Mouse (Mus musculus): ENCODE results near the gene Camk1g. TPM values are rescaled to one million over a fixed set of nuclear protein-coding genes. Genes with fewer than 3 reads are reported as not detected.
A peak's percentile ranks its signal among the peaks of the same experiment; 100 is the strongest.

Camk1g gene
- total and polyA plus RNA-seq, 2 experiments = not detected

- 33% methylated on average over 10 of the region's 10 CpGs for WGBS
- no peak overlapping the region for H3K4me3 ChIP-seq (ENCODE audit: insufficient read depth, low read depth, low read length)
- no peaks in the 10 kb centered on the region for H3K27me3 ChIP-seq (ENCODE audit: control insufficient read depth, insufficient read depth, low read length)
- no peaks in the 10 kb centered on the region for H3K36me3 ChIP-seq (ENCODE audit: control insufficient read depth, insufficient read depth, low read length)
- H3K79me2 ChIP-seq (ENCODE audit: control insufficient read depth, insufficient read depth, low read length) = no peaks in the 10 kb centered on the region
- peak; percentile 74 for DNase-seq (ENCODE audit: extremely low read depth, low read depth, low spot score)
- H3K27ac ChIP-seq (replicated peaks; ENCODE audit: insufficient read depth, low read depth, low read length) = no peak overlapping the region
- H3K4me1 ChIP-seq (ENCODE audit: control insufficient read depth, insufficient read depth, low read length) = peaks cover 18% of the 10 kb centered on the region
- no peak overlapping the region for H3K9ac ChIP-seq (ENCODE audit: low read depth, low read length)
- TF ChIP-seq CTCF (IDR thresholded peaks at IDR 0.05; ENCODE audit: low read depth, low read length) = peak; percentile 92
- no peak for TF ChIP-seq POLR2A (IDR thresholded peaks at IDR 0.05; ENCODE audit: extremely low read depth, insufficient read depth, low read length)
Observed at GRCm38 (mm10) chr1:193330172-193330571, 39.9 kb downstream of the Camk1g start.

GRCm38 (mm10) chr1:193329557-193329956, 40.5 kb downstream of the Camk1g start:
- Histone ChIP-seq H3K9ac (ENCODE audit: low read depth, low read length) (no peak overlapping the region), H3K79me2 (ENCODE audit: control insufficient read depth, insufficient read depth, low read length) (no peaks in the 10 kb centered on the region), H3K36me3 (ENCODE audit: control insufficient read depth, insufficient read depth, low read length) (no peaks in the 10 kb centered on the region), H3K4me1 (ENCODE audit: control insufficient read depth, insufficient read depth, low read length) (peaks cover 19% of the 10 kb centered on the region), H3K27ac (replicated peaks; ENCODE audit: insufficient read depth, low read depth, low read length) (no peak overlapping the region), H3K4me3 (ENCODE audit: insufficient read depth, low read depth, low read length) (no peak overlapping the region), H3K27me3 (ENCODE audit: control insufficient read depth, insufficient read depth, low read length) (no peaks in the 10 kb centered on the region)
- WGBS = 85% methylated on average over 9 of the region's 9 CpGs
- no peak for DNase-seq (ENCODE audit: extremely low read depth, low read depth, low spot score)
- TF ChIP-seq POLR2A (IDR thresholded peaks at IDR 0.05; ENCODE audit: extremely low read depth, insufficient read depth, low read length) (no peak), CTCF (IDR thresholded peaks at IDR 0.05; ENCODE audit: low read depth, low read length) (no peak)

GRCm38 (mm10) chr1:193327686-193328085, 42.4 kb downstream of the Camk1g start:
- no peak overlapping the region for H3K4me3 ChIP-seq (ENCODE audit: insufficient read depth, low read depth, low read length)
- peaks cover 19% of the 10 kb centered on the region for H3K4me1 ChIP-seq (ENCODE audit: control insufficient read depth, insufficient read depth, low read length)
- TF ChIP-seq POLR2A (IDR thresholded peaks at IDR 0.05; ENCODE audit: extremely low read depth, insufficient read depth, low read length) (no peak), CTCF (IDR thresholded peaks at IDR 0.05; ENCODE audit: low read depth, low read length) (peak; percentile 49; the same call in 1 of the 2 replicates)
- no peaks in the 10 kb centered on the region for H3K27me3 ChIP-seq (ENCODE audit: control insufficient read depth, insufficient read depth, low read length)
- peak; percentile 92 for DNase-seq (ENCODE audit: extremely low read depth, low read depth, low spot score)
- WGBS = 17% methylated on average over 5 of the region's 5 CpGs
- H3K9ac ChIP-seq (ENCODE audit: low read depth, low read length) = peak overlapping the region; percentile 49
- peak overlapping the region; percentile 97 for H3K27ac ChIP-seq (replicated peaks; ENCODE audit: insufficient read depth, low read depth, low read length)
- no peaks in the 10 kb centered on the region for H3K79me2 ChIP-seq (ENCODE audit: control insufficient read depth, insufficient read depth, low read length)
- no peaks in the 10 kb centered on the region for H3K36me3 ChIP-seq (ENCODE audit: control insufficient read depth, insufficient read depth, low read length)

DNA sequence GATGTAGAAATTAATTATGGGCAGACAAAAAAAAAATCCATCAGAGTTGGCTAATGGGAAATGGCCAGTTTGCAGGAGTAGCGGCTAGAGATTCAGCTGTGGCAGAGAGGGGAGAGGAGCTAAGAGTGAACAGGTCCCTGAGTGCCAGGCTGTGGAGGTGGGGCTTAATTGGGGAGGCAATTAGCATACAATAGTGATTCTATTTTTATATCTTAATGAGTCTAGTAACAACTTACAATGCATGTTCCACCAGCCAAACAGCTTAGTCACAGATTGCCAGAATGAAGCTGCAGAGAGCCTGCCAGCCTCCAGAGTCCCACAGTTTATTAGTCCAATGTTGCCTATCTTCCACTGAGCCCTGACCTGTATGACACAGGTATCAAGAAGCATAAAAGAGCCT, 42.9 kb downstream of the Camk1g start:
- WGBS = 19% methylated on average over 1 of the region's 1 CpGs
- no peaks in the 10 kb centered on the region for H3K27me3 ChIP-seq (ENCODE audit: control insufficient read depth, insufficient read depth, low read length)
- peaks cover 19% of the 10 kb centered on the region for H3K4me1 ChIP-seq (ENCODE audit: control insufficient read depth, insufficient read depth, low read length)
- H3K9ac ChIP-seq (ENCODE audit: low read depth, low read length) = peak overlapping the region; percentile 49
- TF ChIP-seq CTCF (IDR thresholded peaks at IDR 0.05; ENCODE audit: low read depth, low read length) (no peak), POLR2A (IDR thresholded peaks at IDR 0.05; ENCODE audit: extremely low read depth, insufficient read depth, low read length) (no peak)
- no peak overlapping the region for H3K4me3 ChIP-seq (ENCODE audit: insufficient read depth, low read depth, low read length)
- no peaks in the 10 kb centered on the region for H3K79me2 ChIP-seq (ENCODE audit: control insufficient read depth, insufficient read depth, low read length)
- H3K27ac ChIP-seq (replicated peaks; ENCODE audit: insufficient read depth, low read depth, low read length) = peak overlapping the region; percentile 97
- no peak for DNase-seq (ENCODE audit: extremely low read depth, low read depth, low spot score)
- no peaks in the 10 kb centered on the region for H3K36me3 ChIP-seq (ENCODE audit: control insufficient read depth, insufficient read depth, low read length)

- Histone ChIP-seq H3K79me2 (ENCODE audit: control insufficient read depth, insufficient read depth, low read length) (no peaks in the 10 kb centered on the region), H3K27me3 (ENCODE audit: control insufficient read depth, insufficient read depth, low read length) (no peaks in the 10 kb centered on the region), H3K9ac (ENCODE audit: low read depth, low read length) (peak overlapping the region; percentile 77), H3K4me1 (ENCODE audit: control insufficient read depth, insufficient read depth, low read length) (peaks cover 19% of the 10 kb centered on the region), H3K4me3 (ENCODE audit: insufficient read depth, low read depth, low read length) (0 out of 2 replicates have a peak overlapping the region, but pooled peaks have one; percentile 12), H3K36me3 (ENCODE audit: control insufficient read depth, insufficient read depth, low read length) (no peaks in the 10 kb centered on the region), H3K27ac (replicated peaks; ENCODE audit: insufficient read depth, low read depth, low read length) (peak overlapping the region; percentile 97)
- TF ChIP-seq CTCF (IDR thresholded peaks at IDR 0.05; ENCODE audit: low read depth, low read length) = peak; percentile 50
- TF ChIP-seq POLR2A (IDR thresholded peaks at IDR 0.05; ENCODE audit: extremely low read depth, insufficient read depth, low read length) = 0 out of 2 replicates have a peak, but pooled peaks have one; percentile 24
- peak; percentile 98 for DNase-seq (ENCODE audit: extremely low read depth, low read depth, low spot score)
- WGBS = 16% methylated on average over 7 of the region's 7 CpGs
Observed at GRCm38 (mm10) chr1:193326456-193327145, 43.5 kb downstream of the Camk1g start.

- WGBS = 76% methylated on average over 6 of the region's 6 CpGs
- no peak for DNase-seq (ENCODE audit: extremely low read depth, low read depth, low spot score)
- H3K36me3 ChIP-seq (ENCODE audit: control insufficient read depth, insufficient read depth, low read length) = no peaks in the 10 kb centered on the region
Observed at GRCm38 (mm10) chr1:193325891-193326290, 44.2 kb downstream of the Camk1g start.

More at GRCm38 (mm10) chr1:193325891-193326290, 44.2 kb downstream of the Camk1g start:
- TF ChIP-seq CTCF (IDR thresholded peaks at IDR 0.05; ENCODE audit: low read depth, low read length) (no peak), POLR2A (IDR thresholded peaks at IDR 0.05; ENCODE audit: extremely low read depth, insufficient read depth, low read length) (no peak)
- Histone ChIP-seq H3K4me3 (ENCODE audit: insufficient read depth, low read depth, low read length) (no peak overlapping the region), H3K9ac (ENCODE audit: low read depth, low read length) (peak overlapping the region; percentile 39), H3K4me1 (ENCODE audit: control insufficient read depth, insufficient read depth, low read length) (peaks cover 19% of the 10 kb centered on the region), H3K79me2 (ENCODE audit: control insufficient read depth, insufficient read depth, low read length) (no peaks in the 10 kb centered on the region), H3K27me3 (ENCODE audit: control insufficient read depth, insufficient read depth, low read length) (no peaks in the 10 kb centered on the region), H3K27ac (replicated peaks; ENCODE audit: insufficient read depth, low read depth, low read length) (peak overlapping the region; percentile 96)
